Mouse (Mus musculus): ENCODE measurements at regions not wholly inside any gene's neighbourhood (a gene's known extent, or its start where the extent isn't known, plus 50 kb on each side); places are given as distances from the start of the nearest gene placed in this dataset.

DNA sequence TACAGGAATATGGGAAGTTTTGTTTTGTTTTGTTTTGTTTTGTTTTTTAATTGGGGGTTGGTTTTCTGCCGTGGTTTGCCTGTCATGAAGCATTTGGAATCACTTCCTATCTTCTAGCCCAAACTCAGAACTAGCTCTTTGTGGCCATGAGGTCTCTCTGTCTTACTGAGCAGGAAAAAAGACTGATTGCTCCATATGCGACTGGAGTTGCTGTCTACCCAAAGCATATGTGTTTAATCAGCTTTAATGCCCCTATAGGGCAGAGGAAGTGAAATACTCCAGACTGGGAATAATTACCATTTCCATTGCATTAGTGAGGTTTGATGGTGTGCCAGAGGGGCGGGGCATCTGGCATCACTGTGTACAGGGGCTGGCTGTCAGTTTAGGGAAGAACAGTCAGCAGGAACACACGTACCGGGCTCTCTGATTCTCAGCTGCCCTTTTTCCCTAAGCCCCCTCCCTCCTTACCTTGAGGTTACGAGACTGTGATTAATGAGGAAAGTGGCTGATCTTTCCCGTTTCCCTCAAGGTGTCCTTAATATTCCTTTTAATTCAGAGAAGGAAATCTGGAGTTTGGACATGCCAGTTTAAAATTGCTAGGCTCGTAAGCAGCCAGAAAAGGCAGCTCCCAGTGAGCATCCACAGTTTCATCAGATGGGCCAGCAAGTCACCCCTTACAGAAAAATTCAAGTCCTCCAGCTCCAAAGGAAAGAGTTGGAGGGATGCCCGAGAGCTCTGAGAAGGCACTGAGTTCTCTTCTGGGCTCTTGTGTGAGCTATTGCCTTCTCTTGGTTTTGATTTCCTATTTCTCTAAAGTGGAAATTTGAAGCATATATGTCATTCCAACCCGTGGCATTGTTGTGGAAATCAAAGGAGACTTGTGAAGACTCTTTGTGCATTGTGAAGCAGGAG lies 2482.1 kb upstream of the 5930422O12Rik start:
- no peak for DNase-seq

DNA sequence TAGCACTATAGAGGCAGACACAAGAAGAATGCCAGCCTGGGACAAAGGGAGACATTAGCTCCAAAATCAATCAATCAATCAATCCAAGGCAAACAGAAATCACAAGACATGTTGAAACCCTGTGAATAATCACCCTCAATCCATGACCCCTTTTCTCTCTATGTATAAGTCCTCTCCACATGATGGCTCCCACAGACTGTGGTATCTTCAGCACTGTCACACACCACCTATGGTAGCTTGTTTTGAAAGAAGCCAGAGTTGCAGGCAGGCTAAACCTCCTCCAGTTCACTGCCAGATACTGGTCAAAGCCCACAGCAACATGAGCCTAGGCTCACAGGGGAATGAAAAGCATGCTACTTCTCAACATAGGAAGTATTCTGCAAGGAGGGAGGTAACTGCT lies 2475.7 kb upstream of the 5930422O12Rik start:
- DNase-seq = no peak

DNA sequence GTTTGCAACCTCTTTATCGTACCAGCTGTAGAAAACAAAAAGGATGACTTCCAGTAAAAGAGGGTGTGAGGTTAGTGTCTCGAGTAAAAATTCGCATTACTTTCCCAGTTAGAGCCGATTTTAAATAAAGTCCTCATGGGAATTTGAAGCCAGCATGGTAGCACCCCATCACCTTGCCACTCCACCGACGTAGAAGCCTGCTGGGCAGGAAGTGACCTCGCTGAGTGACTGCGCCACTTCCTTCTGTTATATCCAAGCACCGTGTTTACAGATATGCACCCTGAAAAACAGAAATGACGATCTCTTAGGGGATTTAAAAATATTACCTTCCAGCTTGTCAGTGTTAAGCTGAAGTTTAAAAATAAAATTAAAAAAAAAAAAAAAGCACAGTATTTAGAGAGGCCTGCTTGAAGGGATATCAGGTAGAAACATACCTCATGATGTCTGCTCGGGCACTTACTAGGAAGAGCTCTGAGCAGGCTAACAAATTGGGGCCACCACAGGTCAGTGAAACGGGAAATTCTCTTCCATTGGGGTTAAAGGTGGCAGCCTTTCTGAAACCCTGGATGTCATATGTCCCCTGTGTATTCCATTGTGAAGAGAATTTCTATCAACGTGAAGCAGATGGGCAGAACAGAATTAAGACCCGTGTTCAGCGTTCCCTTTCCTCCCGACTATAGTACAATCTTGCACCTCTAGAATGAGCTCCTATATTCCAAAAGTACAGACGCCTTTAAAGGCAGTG lies 2468.9 kb upstream of the 5930422O12Rik start:
- DNase-seq = no peak

DNA sequence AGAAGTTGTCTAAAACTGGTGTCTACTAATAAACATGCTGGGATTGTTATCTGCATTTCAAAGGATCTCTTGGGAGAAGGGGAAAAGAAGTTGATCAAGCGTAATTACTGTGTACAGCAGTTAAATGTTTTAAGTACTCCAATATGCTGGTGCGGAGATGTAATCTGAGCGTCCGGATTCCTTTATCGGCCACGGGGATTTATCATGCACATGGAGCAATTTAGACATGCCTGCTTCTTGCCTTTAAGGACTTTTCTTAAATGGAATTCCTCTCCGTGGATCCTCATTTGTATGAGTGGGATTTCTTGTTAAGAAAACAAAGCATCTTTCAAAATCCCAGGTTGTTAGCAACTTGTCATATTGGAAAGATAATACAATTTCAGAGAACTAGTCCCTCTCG lies 2468.0 kb upstream of the 5930422O12Rik start:
- no peak for DNase-seq

DNA sequence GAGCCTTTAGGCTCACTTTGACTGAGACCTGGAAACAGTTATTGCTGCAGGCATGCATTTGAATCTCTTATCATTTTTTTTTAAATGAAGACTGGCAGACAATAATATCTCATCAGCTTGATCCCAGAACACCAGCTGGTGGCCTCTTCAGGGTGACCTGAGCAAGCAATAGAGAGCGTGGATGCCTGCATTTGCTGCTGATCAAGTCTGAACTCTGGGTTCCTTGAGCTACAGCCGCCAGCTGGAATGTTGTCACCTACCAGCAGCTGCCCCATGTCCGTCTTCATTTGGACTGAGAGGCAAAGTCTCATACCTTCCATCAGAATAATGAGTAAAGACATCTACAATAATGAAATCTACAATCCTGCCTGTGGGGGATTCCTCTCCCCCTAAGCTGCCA lies 2466.3 kb upstream of the 5930422O12Rik start:
- DNase-seq = no peak

DNA sequence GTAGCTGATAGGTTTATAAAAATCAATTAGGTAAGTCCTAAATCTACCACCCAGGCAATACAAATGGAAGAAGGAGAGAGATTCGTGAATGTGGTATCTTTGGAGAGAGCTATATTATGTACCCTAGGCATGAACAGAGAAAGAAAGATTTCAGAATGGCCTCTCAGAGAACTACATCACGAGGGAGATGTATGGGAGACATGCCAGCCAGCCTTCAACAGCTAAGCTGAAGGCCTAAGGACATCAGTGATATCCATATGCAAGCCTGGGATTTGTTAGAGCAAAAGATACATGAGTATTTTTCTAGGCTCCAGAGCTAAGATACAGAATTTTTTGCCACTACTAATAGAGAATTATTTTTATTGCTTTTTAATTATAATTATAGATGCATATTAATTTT lies 2445.7 kb upstream of the 5930422O12Rik start:
- DNase-seq = no peak

DNA sequence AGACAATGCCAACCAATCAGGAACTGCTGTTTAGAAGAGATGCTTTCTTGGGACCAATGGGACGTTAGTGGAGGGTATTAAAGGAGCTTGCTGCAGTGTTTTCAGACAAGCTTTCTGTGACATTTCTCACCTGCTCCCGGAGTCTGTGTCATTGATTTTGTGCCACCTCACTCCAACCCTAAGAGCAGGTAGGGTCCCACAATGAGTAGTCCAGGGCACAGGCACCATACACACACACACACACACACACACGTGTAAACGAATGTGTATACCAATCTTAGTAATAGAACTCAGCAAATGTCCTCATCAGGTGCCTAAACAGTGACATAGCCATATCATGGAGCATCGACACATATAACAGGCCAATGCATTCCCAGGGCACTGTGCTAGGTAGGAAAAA lies 2440.5 kb upstream of the 5930422O12Rik start:
- DNase-seq = no peak

DNA sequence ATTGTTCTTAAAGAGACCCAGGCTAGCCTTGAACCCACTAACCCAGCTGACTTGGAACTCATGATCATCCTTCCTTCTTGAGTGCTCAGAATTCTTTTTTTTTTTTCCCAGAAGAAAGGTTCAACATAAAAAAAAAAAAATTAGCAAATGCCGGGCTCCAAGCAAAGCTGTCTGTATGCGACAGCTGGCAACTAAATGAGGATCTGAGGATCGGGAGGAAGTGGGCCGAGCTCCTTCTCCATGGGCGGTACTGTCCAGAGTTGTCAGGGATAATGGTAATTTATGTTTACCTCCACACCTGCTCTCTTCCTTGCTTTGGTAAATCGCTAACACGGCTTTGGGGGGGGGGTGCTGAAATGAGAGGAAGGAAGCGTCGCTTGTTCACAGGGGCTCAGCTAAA lies 2429.9 kb upstream of the 5930422O12Rik start:
- no peak for DNase-seq

DNA sequence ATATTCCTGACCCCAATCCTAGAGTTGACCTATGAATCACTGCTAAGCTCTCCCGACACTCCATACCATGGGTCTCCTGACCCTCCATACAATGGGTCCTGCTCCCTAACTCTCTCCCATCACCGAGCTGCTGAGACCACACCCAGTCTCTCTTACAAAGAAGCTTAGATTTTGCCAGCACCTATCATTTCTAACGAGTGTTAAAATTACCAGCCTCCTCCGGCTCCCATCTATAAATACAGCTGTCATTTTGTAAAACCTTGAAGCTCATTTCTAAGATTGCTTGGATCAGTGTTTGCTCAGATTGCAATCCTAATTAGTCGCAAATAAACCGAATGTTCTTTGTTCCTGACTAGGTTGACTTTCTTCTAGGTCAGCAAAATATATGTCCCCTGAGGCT lies 2428.4 kb upstream of the 5930422O12Rik start:
- DNase-seq = no peak

DNA sequence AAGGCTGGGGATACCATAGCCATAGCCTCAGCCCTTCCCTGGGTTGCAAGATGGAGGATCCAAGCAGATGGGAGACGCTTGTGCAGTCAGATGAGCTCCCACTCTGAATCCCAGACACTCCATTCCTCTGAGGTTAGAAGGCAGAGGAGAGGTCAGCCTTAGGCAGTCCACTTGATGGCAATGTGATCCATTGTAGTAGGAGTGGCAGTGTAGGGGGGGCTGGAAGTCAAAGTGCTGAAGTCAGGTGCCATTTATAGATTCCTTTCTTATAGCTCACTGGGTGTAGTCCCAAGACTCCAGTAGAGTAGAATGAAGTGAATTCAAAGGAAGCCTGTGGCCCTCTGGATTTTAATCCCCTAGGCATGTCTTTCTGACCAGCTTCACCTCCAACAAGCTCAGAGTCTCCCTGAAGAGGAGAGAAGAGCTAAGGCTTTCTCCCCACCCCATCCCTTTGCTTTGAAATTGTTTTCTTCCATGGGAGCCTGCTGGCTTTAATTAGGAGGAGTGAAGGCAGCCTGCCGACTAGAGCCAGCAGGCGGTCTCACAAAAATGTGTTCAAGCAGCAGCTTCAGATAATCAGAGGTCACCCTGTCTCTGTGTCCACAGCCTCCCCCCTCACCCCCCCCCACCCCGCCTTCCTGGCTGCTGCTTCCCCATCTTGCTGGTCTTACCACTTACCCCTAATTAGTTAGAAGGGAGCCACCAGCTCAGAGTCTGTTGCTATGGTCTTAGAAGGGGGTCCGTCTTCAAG lies 2426.4 kb upstream of the 5930422O12Rik start:
- DNase-seq = no peak

DNA sequence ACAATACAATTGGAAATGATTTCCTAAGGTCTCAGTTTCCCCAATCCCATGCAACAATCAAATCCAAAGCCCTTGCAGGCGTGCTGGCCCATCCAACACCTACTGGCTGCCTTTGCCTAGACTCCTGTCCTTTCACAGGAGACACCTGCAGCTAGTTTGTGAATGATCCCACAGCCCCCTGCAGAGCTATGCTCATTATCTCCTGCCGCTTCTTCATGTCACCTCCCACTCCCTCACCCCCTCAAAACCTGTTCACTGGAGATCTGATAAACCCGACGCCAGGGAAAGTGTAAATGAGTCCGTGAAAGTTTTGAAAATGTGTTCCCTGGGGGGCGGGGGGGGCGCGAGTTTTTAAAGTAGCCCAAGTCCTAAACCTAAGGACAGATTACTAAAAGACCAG lies 2420.2 kb upstream of the 5930422O12Rik start:
- DNase-seq = no peak

DNA sequence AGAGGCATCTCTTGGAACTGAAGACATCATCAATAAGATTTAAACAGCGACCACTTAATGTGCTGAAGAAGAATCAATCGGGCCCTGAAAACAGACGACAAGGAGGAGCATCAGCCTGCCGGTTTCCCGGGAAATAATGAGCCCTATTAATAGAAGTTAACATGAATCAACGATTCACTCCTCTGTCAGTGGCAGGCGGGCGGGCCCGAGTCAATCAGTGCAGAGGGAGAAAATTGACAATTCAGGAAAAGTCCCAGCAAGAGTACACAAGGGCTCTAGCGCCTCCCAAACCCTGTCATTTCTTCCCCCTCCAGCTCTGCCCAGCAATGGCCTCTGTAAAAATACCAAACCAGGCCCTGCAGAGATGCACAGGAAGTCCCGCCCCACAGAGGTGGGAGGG lies 2416.4 kb upstream of the 5930422O12Rik start:
- DNase-seq = no peak

DNA sequence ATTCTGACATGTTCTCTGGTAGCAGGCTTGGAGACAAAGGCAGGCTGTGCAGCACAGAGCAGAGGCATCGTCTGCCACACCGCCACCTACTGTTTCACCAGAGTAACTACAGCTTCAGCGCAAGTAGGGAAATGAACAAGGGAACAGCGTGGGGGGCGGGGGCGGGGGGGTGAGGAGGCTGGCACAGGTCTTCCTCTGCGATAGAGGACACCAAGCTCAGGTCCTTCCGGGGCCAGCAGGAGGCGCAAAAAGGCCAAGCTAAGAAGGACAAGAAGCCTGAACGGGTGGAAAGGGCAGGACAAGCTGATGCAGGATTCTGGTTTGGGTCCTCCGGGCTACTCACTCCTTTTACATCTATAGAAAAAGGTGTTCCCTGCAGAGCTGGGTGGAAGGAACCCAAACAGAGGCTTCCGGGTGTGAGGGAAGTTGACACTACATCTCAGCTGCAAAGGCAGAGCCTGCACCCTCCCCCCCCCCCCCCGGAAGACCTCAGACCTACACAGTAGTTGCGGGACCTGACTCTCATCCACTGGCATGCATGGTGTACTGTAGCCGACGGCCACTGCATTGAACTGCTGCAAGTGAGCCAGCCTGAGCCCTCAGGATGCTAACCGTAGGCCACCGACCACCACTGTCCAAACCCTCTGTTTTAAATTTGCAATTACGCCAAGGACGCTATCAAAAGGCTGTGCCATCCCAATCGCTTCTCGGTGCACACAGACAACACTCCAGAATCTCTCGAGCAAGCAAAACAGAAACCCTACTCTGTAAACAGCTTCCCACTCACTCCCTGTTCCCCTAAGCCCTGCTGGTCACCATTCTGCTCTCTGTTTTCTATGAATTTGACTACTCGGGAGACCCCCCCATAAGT lies 2396.6 kb upstream of the 5930422O12Rik start:
- DNase-seq = peak; percentile 75

DNA sequence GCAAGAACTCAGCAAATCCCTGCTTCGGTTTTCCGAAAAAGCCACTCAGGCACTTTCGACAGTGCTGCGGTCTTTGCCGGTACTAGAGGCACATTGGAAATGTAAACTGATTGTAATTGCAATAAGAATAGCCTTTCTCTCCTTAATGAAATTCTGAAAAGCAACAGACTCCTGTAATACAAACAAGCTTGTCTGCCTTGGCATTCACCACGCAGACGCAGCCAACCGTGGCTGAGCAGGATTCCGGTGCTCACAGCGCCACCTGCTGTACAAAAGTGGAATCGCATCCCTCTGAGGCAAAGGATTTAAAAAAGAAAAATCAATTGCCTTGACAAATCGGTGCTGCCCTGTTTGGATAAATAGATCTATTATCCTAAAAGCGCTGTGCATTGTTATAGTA lies 2395.2 kb upstream of the 5930422O12Rik start:
- DNase-seq = peak; percentile 83

DNA sequence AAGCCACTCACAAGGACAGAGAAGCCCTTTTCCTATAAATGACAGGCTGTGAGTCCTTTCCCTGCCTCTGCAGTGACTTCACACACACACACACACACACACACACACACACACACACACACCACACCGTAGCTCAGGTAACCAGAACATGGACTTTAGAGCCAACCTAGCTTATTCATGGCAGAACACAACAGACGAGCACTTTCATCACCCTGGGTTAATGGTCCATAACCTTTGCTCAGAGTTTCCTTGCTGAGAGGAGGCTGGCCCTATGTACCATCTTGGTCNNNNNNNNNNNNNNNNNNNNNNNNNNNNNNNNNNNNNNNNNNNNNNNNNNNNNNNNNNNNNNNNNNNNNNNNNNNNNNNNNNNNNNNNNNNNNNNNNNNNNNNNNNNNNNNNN lies 2391.6 kb upstream of the 5930422O12Rik start:
- DNase-seq = no peak

Data from cerebellum, adult 11 months (tissue).